Mouse (Mus musculus) hindbrain, embryonic 14.5 days (tissue): ENCODE measurements around the gene Bahcc1. TPM values are rescaled to one million over a fixed set of nuclear protein-coding genes. Genes with fewer than 3 reads are reported as not detected.

Experiments used
- ATAC-seq: fragments of 200-750 bp; cut with Nextera tagmentation; 2 replicates; pipeline ENCODE4 v1.8.0; 2017; ENCODE audit warnings: moderate number of reproducible peaks, mild to moderate bottlenecking, moderate TSS enrichment, moderate library complexity; ENCODE audit not compliant: low FRiP score
- DNase-seq: peaks from one replicate; pipeline ENCODE4 v3.0.0-alpha.2; 2015; ENCODE audit warnings: low spot score
- H3K27ac ChIP-seq: fragments of 300-500 bp; sonication (generic); 2 replicates; pipeline ENCODE4 v1.5.1; 2014; ENCODE audit warnings: mild to moderate bottlenecking, moderate library complexity
- H3K27me3 ChIP-seq: fragments of 300-500 bp; sonication (generic); 2 replicates; pipeline ENCODE4 v1.6.1; 2014; ENCODE audit warnings: mild to moderate bottlenecking, low read length, mixed read lengths; ENCODE audit not compliant: control insufficient read depth, insufficient read depth
- H3K36me3 ChIP-seq: fragments of 300-500 bp; sonication (generic); replicated peaks from 2 replicates; pipeline ENCODE4 v1.6.1; 2014; ENCODE audit not compliant: control insufficient read depth, insufficient read depth
- H3K4me1 ChIP-seq: fragments of 300-500 bp; sonication (generic); replicated peaks from 2 replicates; pipeline ENCODE4 v1.6.1; 2014; ENCODE audit warnings: antibody characterized with exemption, low read length, mixed read lengths; ENCODE audit not compliant: control insufficient read depth, insufficient read depth
- H3K4me2 ChIP-seq: fragments of 300-500 bp; sonication (generic); replicated peaks from 2 replicates; pipeline ENCODE4 v1.6.1; 2014; ENCODE audit warnings: mild to moderate bottlenecking, moderate library complexity
- H3K4me3 ChIP-seq: fragments of 300-500 bp; sonication (generic); replicated peaks from 2 replicates; pipeline ENCODE4 v1.5.1; 2014; ENCODE audit warnings: mild to moderate bottlenecking, low read length
- H3K9ac ChIP-seq: fragments of 300-500 bp; sonication (generic); 2 replicates; pipeline ENCODE4 v1.6.1; 2014
- H3K9me3 ChIP-seq: fragments of 300-500 bp; sonication (generic); 2 replicates; pipeline ENCODE4 v1.6.1; 2016; ENCODE audit warnings: low read length; ENCODE audit not compliant: control insufficient read depth
- WGBS: fragments of 180-500 bp; shearing (Covaris S2); extraction: QIAGEN DNeasy Blood & Tissue Kit; methylation state at CpG from one replicate; pipeline ENCODE4 v1.1.7; 2014; 5-methylcytosine and 5-hydroxymethylcytosine counted together
- polyA plus RNA-seq: library from polyadenylated mRNA; unstranded; fragments of >200 nt; fragmentation: Nextera tagmentation; extraction: Ambion mirVana; gene quantifications from 2 replicates; pipeline ENCODE4 v1.2.1, GENCODE M21; 2014

Bahcc1 gene
- polyA plus RNA-seq, 1 experiment from 2014 or later = 16.3 TPM

- ATAC-seq = no peak
- no peak for DNase-seq
- Histone ChIP-seq H3K4me3 (no peak overlapping the region), H3K4me2 (no peak overlapping the region), H3K9ac (no peak overlapping the region), H3K4me1 (peaks cover 18% of the 10 kb centered on the region; the same call in 1 of the 2 replicates), H3K9me3 (no peaks in the 10 kb centered on the region), H3K36me3 (no peaks in the 10 kb centered on the region), H3K27me3 (no peaks in the 10 kb centered on the region), H3K27ac (no peak overlapping the region)
- WGBS = 87% methylated on average over 4 of the region's 4 CpGs
Observed at GRCm38 (mm10) chr11:120298441-120299141, 65.8 kb downstream of the Bahcc1 start.

- H3K4me3 ChIP-seq = no peak overlapping the region
- H3K9ac ChIP-seq = no peak overlapping the region
- H3K4me2 ChIP-seq = no peak overlapping the region
- no peaks in the 10 kb centered on the region for H3K9me3 ChIP-seq
- DNase-seq (no peak), ATAC-seq (no peak)
- H3K4me1 ChIP-seq = peaks cover 15% of the 10 kb centered on the region
- no peaks in the 10 kb centered on the region for H3K27me3 ChIP-seq
- no peak overlapping the region for H3K27ac ChIP-seq
- H3K36me3 ChIP-seq = no peaks in the 10 kb centered on the region
- 50% methylated on average over 5 of the region's 5 CpGs for WGBS
Observed at GRCm38 (mm10) chr11:120299484-120299883, 66.7 kb downstream of the Bahcc1 start.

GRCm38 (mm10) chr11:120303119-120303518 lies 70.4 kb downstream of the Bahcc1 start:
- H3K27ac ChIP-seq = no peak overlapping the region
- H3K27me3 ChIP-seq = no peaks in the 10 kb centered on the region
- DNase-seq = no peak
- H3K9me3 ChIP-seq = no peaks in the 10 kb centered on the region
- no peak overlapping the region for H3K4me3 ChIP-seq
- H3K4me1 ChIP-seq = peaks cover 32% of the 10 kb centered on the region
- ATAC-seq = no peak
- H3K9ac ChIP-seq = no peak overlapping the region
- H3K4me2 ChIP-seq = no peak overlapping the region
- 76% methylated on average over 9 of the region's 9 CpGs for WGBS
- H3K36me3 ChIP-seq = no peaks in the 10 kb centered on the region

GRCm38 (mm10) chr11:120303559-120304349 lies 71.0 kb downstream of the Bahcc1 start:
- ATAC-seq = no peak
- no peak for DNase-seq
- no peaks in the 10 kb centered on the region for H3K36me3 ChIP-seq
- peak overlapping the region; percentile 89; the same call in 1 of the 2 replicates for H3K4me2 ChIP-seq
- H3K9ac ChIP-seq = no peak overlapping the region
- no peaks in the 10 kb centered on the region for H3K9me3 ChIP-seq
- no peaks in the 10 kb centered on the region for H3K27me3 ChIP-seq
- 89% methylated on average over 21 of the region's 21 CpGs for WGBS
- peaks cover 32% of the 10 kb centered on the region for H3K4me1 ChIP-seq
- H3K4me3 ChIP-seq = no peak overlapping the region
- peak overlapping the region; percentile 91; the same call in 1 of the 2 replicates for H3K27ac ChIP-seq

GRCm38 (mm10) chr11:120304350-120304694 lies 71.6 kb downstream of the Bahcc1 start:
- DNase-seq (no peak), ATAC-seq (no peak)
- H3K4me1 ChIP-seq = peaks cover 32% of the 10 kb centered on the region
- 0 out of 2 replicates have a peak, but pooled peaks cover 2% of the 10 kb centered on the region for H3K27me3 ChIP-seq
- no peaks in the 10 kb centered on the region for H3K9me3 ChIP-seq
- peak overlapping the region; percentile 89 for H3K4me2 ChIP-seq
- H3K4me3 ChIP-seq = peak overlapping the region; percentile 39; the same call in 1 of the 2 replicates
- H3K36me3 ChIP-seq = no peaks in the 10 kb centered on the region
- H3K9ac ChIP-seq = peak overlapping the region; percentile 71
- H3K27ac ChIP-seq = peak overlapping the region; percentile 91
- WGBS = 33% methylated on average over 5 of the region's 5 CpGs

- ATAC-seq (peak; percentile 93), DNase-seq (peak; percentile 97)
- Histone ChIP-seq H3K4me1 (peaks cover 33% of the 10 kb centered on the region), H3K9ac (peak overlapping the region; percentile 71), H3K4me2 (peak overlapping the region; percentile 89), H3K4me3 (peak overlapping the region; percentile 39), H3K36me3 (no peaks in the 10 kb centered on the region), H3K27me3 (0 out of 2 replicates have a peak, but pooled peaks cover 2% of the 10 kb centered on the region), H3K27ac (peak overlapping the region; percentile 91), H3K9me3 (no peaks in the 10 kb centered on the region)
- under 1% methylated on average over 47 of the region's 53 CpGs for whole genome bisulfite sequencing
Observed at GRCm38 (mm10) chr11:120304886-120305534, 72.3 kb downstream of the Bahcc1 start.

GRCm38 (mm10) chr11:120305535-120306365 lies 73.0 kb downstream of the Bahcc1 start:
- WGBS = 21% methylated on average over 15 of the region's 15 CpGs
- no peak for ATAC-seq
- peaks cover 39% of the 10 kb centered on the region for H3K4me1 ChIP-seq

GRCm38 (mm10) chr11:120306366-120307131 lies 73.8 kb downstream of the Bahcc1 start:
- H3K9me3 ChIP-seq = no peaks in the 10 kb centered on the region
- peak overlapping the region; percentile 89; the same call in 1 of the 2 replicates for H3K4me2 ChIP-seq
- ATAC-seq (no peak), DNase-seq (no peak)
- H3K9ac ChIP-seq = no peak overlapping the region
- 54% methylated on average over 12 of the region's 12 CpGs for WGBS
- no peaks in the 10 kb centered on the region for H3K36me3 ChIP-seq
- H3K4me1 ChIP-seq = peaks cover 44% of the 10 kb centered on the region
- H3K4me3 ChIP-seq = no peak overlapping the region
- H3K27ac ChIP-seq = no peak overlapping the region
- H3K27me3 ChIP-seq = 0 out of 2 replicates have a peak, but pooled peaks cover 2% of the 10 kb centered on the region

More at GRCm38 (mm10) chr11:120305535-120306365, 73.0 kb downstream of the Bahcc1 start:
- Histone ChIP-seq H3K4me2 (peak overlapping the region; percentile 89), H3K9me3 (no peaks in the 10 kb centered on the region), H3K9ac (peak overlapping the region; percentile 71), H3K27ac (peak overlapping the region; percentile 91), H3K36me3 (no peaks in the 10 kb centered on the region), H3K27me3 (0 out of 2 replicates have a peak, but pooled peaks cover 2% of the 10 kb centered on the region), H3K4me3 (peak overlapping the region; percentile 39)
- no peak for DNase-seq
